Mouse (Mus musculus): ENCODE data around the gene Rhbdl1. TPM values are rescaled to one million over a fixed set of nuclear protein-coding genes. Genes with fewer than 3 reads are reported as not detected.

The Rhbdl1 gene
- polyA plus RNA-seq, 1 experiment from 2014 or later, result 1.4 TPM

GRCm38 (mm10) chr17:25827546-25828222 is 9.4 kb downstream of the Rhbdl1 start:
- Histone ChIP-seq H3K27ac (no peak overlapping the region), H3K4me2 (replicated peaks) (peak overlapping the region; percentile 84; the same call in 1 of the 2 replicates), H3K36me3 (peaks cover 45% of the 10 kb centered on the region), H3K9me3 (no peaks in the 10 kb centered on the region), H3K9ac (peak overlapping the region; percentile 31), H3K4me3 (0 out of 2 replicates have a peak overlapping the region, but pooled peaks have one; percentile 88), H3K4me1 (peaks cover 67% of the 10 kb centered on the region), H3K27me3 (0 out of 2 replicates have a peak, but pooled peaks cover under 1% of the 10 kb centered on the region)
- 89% methylated on average over 22 of the region's 22 CpGs for WGBS
- no peak for ATAC-seq (ENCODE audit: low FRiP score, low read depth)

GRCm38 (mm10) chr17:25827011-25827410 is 10.1 kb downstream of the Rhbdl1 start:
- Histone ChIP-seq H3K4me1 (peaks cover 65% of the 10 kb centered on the region), H3K36me3 (peaks cover 45% of the 10 kb centered on the region), H3K9ac (no peak overlapping the region; the same call in 1 of the 2 replicates), H3K4me3 (no peak overlapping the region), H3K27ac (no peak overlapping the region), H3K4me2 (replicated peaks) (0 out of 2 replicates have a peak overlapping the region, but pooled peaks have one; percentile 1), H3K9me3 (no peaks in the 10 kb centered on the region), H3K27me3 (peaks cover 7% of the 10 kb centered on the region)
- no peak for ATAC-seq (ENCODE audit: low FRiP score, low read depth)
- WGBS, result 96% methylated on average over 13 of the region's 13 CpGs

GRCm38 (mm10) chr17:25825984-25826570 is 11.0 kb downstream of the Rhbdl1 start:
- ATAC-seq (ENCODE audit: low FRiP score, low read depth), result no peak
- peaks cover 37% of the 10 kb centered on the region for H3K36me3 ChIP-seq
- H3K4me2 ChIP-seq (replicated peaks), result no peak overlapping the region
- no peak overlapping the region for H3K27ac ChIP-seq
- WGBS, result 96% methylated on average over 27 of the region's 27 CpGs
- H3K27me3 ChIP-seq, result peaks cover 15% of the 10 kb centered on the region
- H3K4me1 ChIP-seq, result peaks cover 56% of the 10 kb centered on the region
- no peak overlapping the region for H3K4me3 ChIP-seq
- H3K9ac ChIP-seq, result no peak overlapping the region
- H3K9me3 ChIP-seq, result no peaks in the 10 kb centered on the region

GRCm38 (mm10) chr17:25825311-25825710 is 11.8 kb downstream of the Rhbdl1 start:
- Histone ChIP-seq H3K4me1 (peaks cover 48% of the 10 kb centered on the region), H3K27ac (no peak overlapping the region), H3K4me3 (no peak overlapping the region), H3K27me3 (peaks cover 22% of the 10 kb centered on the region), H3K9ac (no peak overlapping the region), H3K9me3 (no peaks in the 10 kb centered on the region), H3K4me2 (replicated peaks) (peak overlapping the region; percentile 97), H3K36me3 (peaks cover 29% of the 10 kb centered on the region)
- no peak for ATAC-seq (ENCODE audit: low FRiP score, low read depth)
- WGBS, result 88% methylated on average over 6 of the region's 6 CpGs

- Histone ChIP-seq H3K27ac (no peak overlapping the region), H3K27me3 (peaks cover 30% of the 10 kb centered on the region), H3K9me3 (no peaks in the 10 kb centered on the region), H3K4me1 (peaks cover 41% of the 10 kb centered on the region), H3K36me3 (peaks cover 24% of the 10 kb centered on the region), H3K4me3 (peak overlapping the region; percentile 67), H3K4me2 (replicated peaks) (peak overlapping the region; percentile 97), H3K9ac (peak overlapping the region; percentile 77)
- no peak for ATAC-seq (ENCODE audit: low FRiP score, low read depth)
- WGBS, result 72% methylated on average over 17 of the region's 17 CpGs
Observed at GRCm38 (mm10) chr17:25824362-25825142, 12.5 kb downstream of the Rhbdl1 start.

GRCm38 (mm10) chr17:25823452-25823851 is 13.6 kb downstream of the Rhbdl1 start, which contains the start of gene Wdr24:
Gene Wdr24 (plus strand): TSS chr17:25823627.
- Histone ChIP-seq H3K4me2 (replicated peaks) (peak within 1 kb of the TSS; percentile 97), H3K4me3 (peak within 1 kb of the TSS; percentile 67), H3K27me3 (peaks cover 41% of the 10 kb centered on the region), H3K9me3 (no peaks in the 10 kb centered on the region), H3K27ac (peak within 1 kb of the TSS; percentile 40; the same call in 1 of the 2 replicates), H3K4me1 (peaks cover 38% of the 10 kb centered on the region), H3K9ac (peak within 1 kb of the TSS; percentile 77), H3K36me3 (peaks cover 24% of the 10 kb centered on the region)
- ATAC-seq (ENCODE audit: low FRiP score, low read depth), result peak; percentile 78
- WGBS, result under 1% methylated on average over 18 of the region's 18 CpGs

- Histone ChIP-seq H3K4me2 (replicated peaks) (peak overlapping the region; percentile 37), H3K27ac (no peak overlapping the region), H3K4me3 (peak overlapping the region; percentile 8; the same call in 1 of the 2 replicates), H3K9ac (no peak overlapping the region; the same call in 1 of the 2 replicates), H3K27me3 (peaks cover 76% of the 10 kb centered on the region), H3K36me3 (no peaks in the 10 kb centered on the region), H3K9me3 (no peaks in the 10 kb centered on the region), H3K4me1 (peaks cover 10% of the 10 kb centered on the region)
- no peak for ATAC-seq (ENCODE audit: low FRiP score, low read depth)
- WGBS, result 6% methylated on average over 45 of the region's 46 CpGs
Observed at GRCm38 (mm10) chr17:25818851-25819780, 18.0 kb downstream of the Rhbdl1 start.

GRCm38 (mm10) chr17:25817662-25818061 is 19.4 kb downstream of the Rhbdl1 start:
- H3K27ac ChIP-seq, result no peak overlapping the region
- no peak overlapping the region for H3K4me3 ChIP-seq
- peaks cover 84% of the 10 kb centered on the region for H3K27me3 ChIP-seq
- H3K9ac ChIP-seq, result no peak overlapping the region
- H3K4me1 ChIP-seq, result peaks cover 6% of the 10 kb centered on the region; the same call in 1 of the 2 replicates
- no peaks in the 10 kb centered on the region for H3K9me3 ChIP-seq
- no peak for ATAC-seq (ENCODE audit: low FRiP score, low read depth)
- H3K4me2 ChIP-seq (replicated peaks), result no peak overlapping the region
- no peaks in the 10 kb centered on the region for H3K36me3 ChIP-seq
- WGBS, result 75% methylated on average over 11 of the region's 11 CpGs

GRCm38 (mm10) chr17:25813471-25813870 is 23.6 kb downstream of the Rhbdl1 start:
- Histone ChIP-seq H3K27ac (no peak overlapping the region), H3K4me1 (peaks cover 12% of the 10 kb centered on the region), H3K9ac (no peak overlapping the region), H3K36me3 (no peaks in the 10 kb centered on the region), H3K4me2 (replicated peaks) (0 out of 2 replicates have a peak overlapping the region, but pooled peaks have one; percentile 14), H3K4me3 (no peak overlapping the region), H3K27me3 (peaks cover 86% of the 10 kb centered on the region), H3K9me3 (no peaks in the 10 kb centered on the region)
- WGBS, result 1% methylated on average over 20 of the region's 20 CpGs
- ATAC-seq (ENCODE audit: low FRiP score, low read depth), result no peak

GRCm38 (mm10) chr17:25810890-25811289 is 26.2 kb downstream of the Rhbdl1 start:
- Histone ChIP-seq H3K36me3 (no peaks in the 10 kb centered on the region), H3K4me3 (no peak overlapping the region), H3K27me3 (peaks cover 82% of the 10 kb centered on the region), H3K9me3 (no peaks in the 10 kb centered on the region), H3K27ac (no peak overlapping the region), H3K4me1 (peaks cover 12% of the 10 kb centered on the region), H3K9ac (no peak overlapping the region), H3K4me2 (replicated peaks) (no peak overlapping the region)
- WGBS, result 64% methylated on average over 4 of the region's 4 CpGs
- no peak for ATAC-seq (ENCODE audit: low FRiP score, low read depth)
